Mouse (Mus musculus) cerebellum, adult (tissue): ENCODE data around the gene Hs3st6.

Source experiments
- ATAC-seq: cut with Nextera tagmentation; 2 replicates; pipeline ENCODE4 v1.9.2; 2017; ENCODE audit warnings: mild to moderate bottlenecking, moderate library complexity, mixed read lengths; ENCODE audit not compliant: insufficient number of reproducible peaks, low FRiP score, low TSS enrichment

Hs3st6 gene

GRCm38 (mm10) chr17:24765016-24765905, 12.5 kb downstream of the Hs3st6 start:
- no peak for ATAC-seq

GRCm38 (mm10) chr17:24766266-24766875, 13.6 kb downstream of the Hs3st6 start:
- no peak for ATAC-seq

- ATAC-seq = no peak
Observed at GRCm38 (mm10) chr17:24769146-24769545, 16.4 kb downstream of the Hs3st6 start.

GRCm38 (mm10) chr17:24773241-24773640, 20.5 kb downstream of the Hs3st6 start:
- ATAC-seq = no peak

GRCm38 (mm10) chr17:24775173-24775572, 22.4 kb downstream of the Hs3st6 start:
- ATAC-seq = no peak

- ATAC-seq = no peak
Observed at GRCm38 (mm10) chr17:24777073-24777472, 24.3 kb downstream of the Hs3st6 start.

GRCm38 (mm10) chr17:24780821-24781220, 28.0 kb downstream of the Hs3st6 start:
- ATAC-seq = no peak

- ATAC-seq = no peak
Observed at GRCm38 (mm10) chr17:24792190-24792589, 39.4 kb downstream of the Hs3st6 start.

GRCm38 (mm10) chr17:24794791-24795190, 42.0 kb downstream of the Hs3st6 start:
- no peak for ATAC-seq

GRCm38 (mm10) chr17:24796969-24797368, 44.2 kb downstream of the Hs3st6 start:
- ATAC-seq = no peak

- no peak for ATAC-seq
Observed at GRCm38 (mm10) chr17:24798229-24798628, 45.4 kb downstream of the Hs3st6 start.

GRCm38 (mm10) chr17:24799476-24799875, 46.7 kb downstream of the Hs3st6 start:
- no peak for ATAC-seq

GRCm38 (mm10) chr17:24800524-24800923, 47.7 kb downstream of the Hs3st6 start:
- no peak for ATAC-seq

GRCm38 (mm10) chr17:24803952-24804951, 51.5 kb downstream of the Hs3st6 start, which contains the start of gene Meiob:
Meiob (plus strand) TSS chr17:24804289.
- no peak for ATAC-seq
